Mouse (Mus musculus) forebrain, embryonic 14.5 days (tissue): ENCODE data around the gene Zfr. TPM values are rescaled to one million over a fixed set of nuclear protein-coding genes. Genes with fewer than 3 reads are reported as not detected.
"Not testable (repeated sequence)": the region's sequence is repeated elsewhere in the genome, so short reads cannot be mapped to it uniquely, and the experiment has no call there.

ENCODE experiments used
- ATAC-seq: fragments of 200-750 bp; cut with Nextera tagmentation; 2 replicates; pipeline ENCODE4 v1.8.0; 2017; ENCODE audit warnings: mild to moderate bottlenecking, moderate library complexity
- DNase-seq: peaks from one replicate; pipeline ENCODE4 v3.0.0-alpha.2; 2015; ENCODE audit warnings: low spot score
- H3K27ac ChIP-seq: fragments of 300-500 bp; sonication (generic); 2 replicates; pipeline ENCODE4 v1.5.1; 2014; ENCODE audit warnings: low read depth, mild to moderate bottlenecking, control low read depth, low read length, moderate library complexity
- H3K27me3 ChIP-seq: fragments of 300-500 bp; sonication (generic); replicated peaks from 2 replicates; pipeline ENCODE4 v1.6.1; 2014; ENCODE audit warnings: low read length, control low read depth, mixed read lengths; ENCODE audit not compliant: control insufficient read depth, insufficient read depth
- H3K36me3 ChIP-seq: fragments of 300-500 bp; sonication (generic); 2 replicates; pipeline ENCODE4 v1.6.1; 2014; ENCODE audit warnings: low read length, control low read depth; ENCODE audit not compliant: control insufficient read depth, insufficient read depth
- H3K4me1 ChIP-seq: fragments of 300-500 bp; sonication (generic); 2 replicates; pipeline ENCODE4 v1.6.1; 2014; ENCODE audit warnings: antibody characterized with exemption, low read length, control low read depth; ENCODE audit not compliant: control insufficient read depth, insufficient read depth
- H3K4me2 ChIP-seq: fragments of 300-500 bp; sonication (generic); 2 replicates; pipeline ENCODE4 v1.6.1; 2014; ENCODE audit warnings: mild to moderate bottlenecking, control low read depth, low read length
- H3K4me3 ChIP-seq: fragments of 300-500 bp; sonication (generic); 2 replicates; pipeline ENCODE4 v1.5.1; 2014; ENCODE audit warnings: low read depth, low read length, control low read depth
- H3K9ac ChIP-seq: fragments of 300-500 bp; sonication (generic); 2 replicates; pipeline ENCODE4 v1.6.1; 2014; ENCODE audit warnings: mild to moderate bottlenecking, low read length, control low read depth, moderate library complexity
- H3K9me3 ChIP-seq: fragments of 300-500 bp; sonication (generic); replicated peaks from 2 replicates; pipeline ENCODE4 v1.6.1; 2016; ENCODE audit warnings: low read length, control low read depth, mixed read lengths; ENCODE audit not compliant: control insufficient read depth
- WGBS: fragments of 180-500 bp; shearing (Covaris S2); extraction: QIAGEN DNeasy Blood & Tissue Kit; methylation state at CpG from one replicate; pipeline ENCODE4 v1.1.7; 2014; 5-methylcytosine and 5-hydroxymethylcytosine counted together
- polyA plus RNA-seq: library from polyadenylated mRNA; unstranded; fragments of >200 nt; fragmentation: Nextera tagmentation; extraction: Ambion mirVana; gene quantifications from 2 replicates; pipeline ENCODE4 v1.2.1, GENCODE M21; 2014

Zfr gene
- polyA plus RNA-seq, 1 experiment from 2014 or later, result 169 TPM

- DNase-seq (no peak), ATAC-seq (no peak)
- Histone ChIP-seq H3K4me3 (no peak overlapping the region), H3K36me3 (peaks cover 9% of the 10 kb centered on the region; the same call in 1 of the 2 replicates), H3K4me2 (no peak overlapping the region), H3K9me3 (no peaks in the 10 kb centered on the region), H3K27ac (no peak overlapping the region), H3K27me3 (no peaks in the 10 kb centered on the region), H3K9ac (no peak overlapping the region), H3K4me1 (no peaks in the 10 kb centered on the region)
- 83% methylated on average over 20 of the region's 20 CpGs for WGBS
Observed at GRCm38 (mm10) chr15:12194817-12195735, 77.4 kb downstream of the Zfr start.

GRCm38 (mm10) chr15:12195966-12196365, 78.3 kb downstream of the Zfr start:
- H3K27me3 ChIP-seq, result no peaks in the 10 kb centered on the region
- no peak for DNase-seq
- H3K4me2 ChIP-seq, result no peak overlapping the region
- no peaks in the 10 kb centered on the region for H3K9me3 ChIP-seq
- no peak for ATAC-seq
- no peak overlapping the region for H3K9ac ChIP-seq
- H3K4me1 ChIP-seq, result no peaks in the 10 kb centered on the region
- H3K27ac ChIP-seq, result no peak overlapping the region
- WGBS, result 85% methylated on average over 5 of the region's 6 CpGs
- no peak overlapping the region for H3K4me3 ChIP-seq
- H3K36me3 ChIP-seq, result 0 out of 2 replicates have a peak, but pooled peaks cover 3% of the 10 kb centered on the region

- no peak overlapping the region for H3K27ac ChIP-seq
- no peaks in the 10 kb centered on the region for H3K27me3 ChIP-seq
- no peaks in the 10 kb centered on the region for H3K4me1 ChIP-seq
- no peaks in the 10 kb centered on the region for H3K36me3 ChIP-seq
- H3K4me3 ChIP-seq, result no peak overlapping the region
- DNase-seq, result peak; percentile 79
- no peaks in the 10 kb centered on the region for H3K9me3 ChIP-seq
- WGBS, result 41% methylated on average over 22 of the region's 22 CpGs
- H3K9ac ChIP-seq, result no peak overlapping the region
- no peak overlapping the region for H3K4me2 ChIP-seq
- peak; percentile 82 for ATAC-seq
Observed at GRCm38 (mm10) chr15:12196410-12197191, 79.0 kb downstream of the Zfr start.

GRCm38 (mm10) chr15:12197361-12197760, 79.7 kb downstream of the Zfr start:
- Histone ChIP-seq H3K4me1 (no peaks in the 10 kb centered on the region), H3K4me2 (no peak overlapping the region), H3K9me3 (no peaks in the 10 kb centered on the region), H3K27me3 (no peaks in the 10 kb centered on the region), H3K36me3 (no peaks in the 10 kb centered on the region), H3K9ac (no peak overlapping the region), H3K4me3 (no peak overlapping the region), H3K27ac (no peak overlapping the region)
- 86% methylated on average over 6 of the region's 6 CpGs for WGBS
- DNase-seq (no peak), ATAC-seq (no peak)

GRCm38 (mm10) chr15:12200021-12200420, 82.4 kb downstream of the Zfr start:
- no peak overlapping the region for H3K4me2 ChIP-seq
- WGBS, result 94% methylated on average over 7 of the region's 7 CpGs
- H3K4me1 ChIP-seq, result 0 out of 2 replicates have a peak, but pooled peaks cover 3% of the 10 kb centered on the region
- no peak for ATAC-seq
- no peak for DNase-seq
- no peaks in the 10 kb centered on the region for H3K27me3 ChIP-seq
- H3K9ac ChIP-seq, result no peak overlapping the region
- H3K4me3 ChIP-seq, result no peak overlapping the region
- no peak overlapping the region for H3K27ac ChIP-seq
- no peaks in the 10 kb centered on the region for H3K36me3 ChIP-seq
- no peaks in the 10 kb centered on the region for H3K9me3 ChIP-seq

- Histone ChIP-seq H3K27me3 (no peaks in the 10 kb centered on the region), H3K36me3 (no peaks in the 10 kb centered on the region), H3K9ac (no peak overlapping the region), H3K4me1 (peaks cover 14% of the 10 kb centered on the region), H3K4me2 (no peak overlapping the region), H3K4me3 (no peak overlapping the region), H3K27ac (no peak overlapping the region), H3K9me3 (no peaks in the 10 kb centered on the region)
- DNase-seq (no peak), ATAC-seq (no peak)
Observed at GRCm38 (mm10) chr15:12201856-12202255, 84.2 kb downstream of the Zfr start.

GRCm38 (mm10) chr15:12202456-12202855, 84.8 kb downstream of the Zfr start:
- H3K9ac ChIP-seq, result no peak overlapping the region
- no peaks in the 10 kb centered on the region for H3K9me3 ChIP-seq
- no peak overlapping the region for H3K27ac ChIP-seq
- WGBS, result 78% methylated on average over 3 of the region's 3 CpGs
- no peak overlapping the region for H3K4me3 ChIP-seq
- no peak overlapping the region for H3K4me2 ChIP-seq
- no peaks in the 10 kb centered on the region for H3K27me3 ChIP-seq
- H3K36me3 ChIP-seq, result no peaks in the 10 kb centered on the region
- ATAC-seq (no peak), DNase-seq (no peak)
- peaks cover 15% of the 10 kb centered on the region for H3K4me1 ChIP-seq

GRCm38 (mm10) chr15:12203008-12203407, 85.4 kb downstream of the Zfr start:
- not testable (repeated sequence) for H3K27me3 ChIP-seq, ATAC-seq
- 94% methylated on average over 5 of the region's 5 CpGs for WGBS

More at GRCm38 (mm10) chr15:12203008-12203407, 85.4 kb downstream of the Zfr start:
- not testable (repeated sequence) for H3K4me2 ChIP-seq, H3K9ac ChIP-seq, H3K9me3 ChIP-seq, H3K27ac ChIP-seq, H3K36me3 ChIP-seq, H3K4me3 ChIP-seq, DNase-seq
- peaks cover 15% of the 10 kb centered on the region for H3K4me1 ChIP-seq
